Mouse (Mus musculus) inflammation-experienced regulatory T-cells (primary cell): Measurements from ENCODE around the gene Kiss1. TPM values are rescaled to one million over a fixed set of nuclear protein-coding genes. Genes with fewer than 3 reads are reported as not detected.

Experiments
- polyA plus RNA-seq, 2 experiments: library from polyadenylated mRNA; unstranded; fragments of 100-300 nt; shearing (Covaris generic); gene quantifications; one replicate each; pipeline ENCODE4 v1.2.1; 2017

The Kiss1 gene
- 1 to 10 TPM in 1 of 2 experiments, not detected in 1; 2.0 TPM for polyA plus RNA-seq

DNA sequence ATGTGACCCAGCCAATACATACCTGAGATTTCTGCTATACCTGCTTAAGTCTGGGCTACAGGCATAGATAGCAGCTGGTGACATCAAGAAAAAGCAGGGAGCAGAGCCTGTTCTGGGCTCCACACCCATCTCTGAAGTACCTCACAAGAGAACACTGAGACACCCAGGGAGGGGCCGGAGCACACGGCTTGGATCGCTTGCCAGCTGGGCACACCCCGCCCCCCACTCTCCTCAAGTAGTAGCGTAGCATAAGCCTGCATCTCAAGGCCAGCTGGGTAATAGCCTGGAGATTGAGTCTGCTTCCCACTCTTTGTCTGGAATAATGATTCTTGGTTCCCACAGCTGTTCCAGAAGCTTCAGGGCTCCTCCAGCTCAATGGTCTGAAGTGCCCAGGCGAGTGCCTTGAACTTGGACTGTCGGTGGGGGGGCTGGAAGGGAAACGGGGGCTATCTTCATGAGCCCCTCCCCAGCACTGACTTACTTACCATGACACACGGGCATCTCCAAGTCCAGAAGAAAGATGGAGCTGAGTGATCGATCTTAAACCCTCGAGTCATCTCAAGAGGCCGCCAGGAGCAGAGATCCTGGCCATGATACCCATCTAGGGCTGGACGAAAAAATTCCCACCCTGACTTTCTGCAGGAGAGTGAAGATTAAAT, at the start of gene Kiss1:
TSS of gene Kiss1 (plus strand) at position 609 of the 659 bp plus-strand sequence.

DNA sequence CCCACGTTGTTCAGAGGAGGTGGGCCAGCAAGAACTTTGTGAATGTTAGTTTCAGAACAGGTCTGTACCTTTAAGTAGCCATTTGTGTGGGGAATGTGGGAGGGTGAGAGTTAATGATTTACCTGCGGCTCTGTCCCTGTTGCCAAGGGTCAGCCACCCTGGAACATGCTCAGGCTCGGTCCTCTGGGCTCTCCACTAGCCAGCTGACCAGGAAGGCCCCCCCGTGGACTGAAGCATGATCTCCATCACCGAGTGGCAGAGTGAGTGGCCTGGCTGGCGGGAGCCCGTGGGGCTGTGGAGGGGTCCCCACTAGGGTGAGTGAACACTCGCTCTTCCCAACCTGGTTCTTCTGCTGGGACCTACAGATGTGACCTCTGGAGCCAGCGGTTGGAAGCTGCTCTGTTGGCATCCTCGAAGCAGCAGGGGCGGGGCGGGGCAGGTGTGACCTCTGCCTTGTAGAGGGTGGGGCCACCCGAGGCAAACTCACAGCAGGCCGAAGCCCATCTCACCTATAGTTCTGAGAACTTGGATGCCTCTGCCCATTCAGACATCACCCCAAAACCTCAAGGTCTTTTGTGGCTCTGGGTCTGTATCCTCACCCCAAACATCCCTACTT, 11.9 kb upstream of the Kiss1 start, which contains the start of gene Golt1a:
TSS of gene Golt1a (plus strand) at position 149 of the 616 bp plus-strand sequence.

GRCm38 (mm10) chr1:133350210-133350609, 28.5 kb downstream of the Kiss1 start, which contains the start of gene Ren1:
TSS of gene Ren1 (plus strand) at chr1:133350510.

DNA sequence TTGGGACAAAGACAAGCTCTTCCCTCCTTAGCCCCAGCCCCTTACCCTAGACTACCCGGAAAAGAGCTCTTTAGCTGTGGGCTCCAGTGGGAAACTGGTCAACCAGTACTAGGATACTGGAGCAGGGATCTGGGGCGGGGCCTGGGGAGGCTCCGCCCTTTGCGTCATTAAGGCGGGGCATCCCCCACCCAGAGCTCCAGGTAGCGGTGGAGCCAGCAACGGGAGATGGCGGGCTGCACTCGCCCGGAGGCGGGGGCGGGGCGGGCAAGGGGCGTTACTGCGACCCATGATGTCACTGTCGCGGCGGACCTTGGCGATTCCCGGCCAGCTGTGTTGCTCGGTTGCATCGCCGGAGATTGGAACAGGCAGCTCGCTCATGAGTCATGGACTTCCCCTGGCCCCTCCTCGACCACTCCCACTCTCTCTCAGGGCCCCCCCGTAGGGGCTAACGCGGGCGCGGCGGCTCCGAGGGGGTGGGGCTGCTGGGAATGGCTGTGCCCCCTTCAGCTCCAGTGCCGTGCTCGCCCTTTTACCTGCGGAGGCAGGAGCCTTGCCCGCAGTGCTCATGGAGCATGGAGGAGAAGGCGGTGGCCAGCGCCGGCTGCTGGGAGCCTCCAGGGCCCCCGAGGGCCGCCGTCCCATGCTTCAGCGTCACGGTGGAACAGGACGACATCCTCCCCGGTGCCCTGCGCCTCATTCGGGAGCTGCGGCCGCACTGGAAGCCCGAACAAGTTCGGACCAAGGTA, 41.8 kb downstream of the Kiss1 start, which contains the start of gene Etnk2:
TSS of gene Etnk2 (plus strand) at position 297 of the 746 bp plus-strand sequence.

Other genes starting within 250 kb of the Kiss1 start
- 10 to 100 TPM; 40.9 to 42.3 TPM for gene Ppp1r15b, start 190.7 kb upstream of the Kiss1 start, polyA plus RNA-seq
- under 1 TPM; 0.11 to 0.25 TPM for gene Plekha6, start 157.7 kb upstream of the Kiss1 start, polyA plus RNA-seq
- gene Golt1a, start 12.1 kb upstream of the Kiss1 start, polyA plus RNA-seq = not detected
- under 1 TPM in 1 of 2 experiments, not detected in 1; 0.40 TPM for gene Ren1, start 28.6 kb downstream of the Kiss1 start, polyA plus RNA-seq
- gene Etnk2, start 41.7 kb downstream of the Kiss1 start, polyA plus RNA-seq = 1 to 10 TPM; 3.5 to 3.7 TPM
- gene Sox13, start 102.5 kb downstream of the Kiss1 start, polyA plus RNA-seq = under 1 TPM in 1 of 2 experiments, not detected in 1; 0.19 TPM